Mouse (Mus musculus): ENCODE data around the gene Pde4b.

DNA sequence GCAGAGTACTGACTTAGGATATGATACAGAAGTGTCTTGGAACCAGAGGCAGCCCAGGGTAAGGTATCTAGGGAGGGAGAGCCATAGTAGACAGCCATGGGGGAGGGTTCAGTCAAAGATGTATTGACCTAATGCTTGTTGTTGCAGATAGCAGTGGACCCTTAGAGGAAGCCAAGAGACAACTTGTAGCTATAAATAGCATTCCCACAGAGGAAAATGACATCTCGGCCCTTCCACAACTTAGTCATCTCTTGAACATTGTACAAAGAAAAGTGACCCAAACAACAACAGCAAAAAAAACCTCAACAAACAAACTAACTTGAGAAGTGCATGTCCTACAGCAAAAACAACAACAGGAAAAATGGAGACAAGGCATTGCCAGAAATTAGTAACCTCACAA, 143.6 kb downstream of the Pde4b start:
- TF ChIP-seq POLR2A (IDR thresholded peaks at IDR 0.05; ENCODE audit: borderline replicate concordance, control insufficient read depth, low read depth, low read length) (no peak), CTCF (IDR thresholded peaks at IDR 0.05; ENCODE audit: control insufficient read depth, insufficient read depth, low read length) (no peak)
